Mouse (Mus musculus) neural tube, embryonic 12.5 days (tissue): ENCODE measurements around the gene Ccdc102a. TPM values are rescaled to one million over a fixed set of nuclear protein-coding genes. Genes with fewer than 3 reads are reported as not detected.
A peak's percentile ranks its signal among the peaks of the same experiment; 100 is the strongest.

Source experiments
- ATAC-seq: fragments of 200-750 bp; cut with Nextera tagmentation; 2 replicates; pipeline ENCODE4 v1.8.0; 2017; ENCODE audit warnings: low read depth, mild to moderate bottlenecking, moderate TSS enrichment, moderate library complexity; ENCODE audit not compliant: low FRiP score
- H3K27ac ChIP-seq: fragments of 300-500 bp; sonication (generic); 2 replicates; pipeline ENCODE4 v1.5.1; 2016
- H3K27me3 ChIP-seq: fragments of 300-500 bp; sonication (generic); replicated peaks from 2 replicates; pipeline ENCODE4 v1.6.1; 2016; ENCODE audit warnings: mild to moderate bottlenecking
- H3K36me3 ChIP-seq: fragments of 300-500 bp; sonication (generic); 2 replicates; pipeline ENCODE4 v1.6.1; 2016; ENCODE audit warnings: mild to moderate bottlenecking
- H3K4me1 ChIP-seq: fragments of 300-500 bp; sonication (generic); 2 replicates; pipeline ENCODE4 v1.6.1; 2016
- H3K4me2 ChIP-seq: fragments of 300-500 bp; sonication (generic); replicated peaks from 2 replicates; pipeline ENCODE4 v1.6.1; 2016; ENCODE audit warnings: mild to moderate bottlenecking
- H3K4me3 ChIP-seq: fragments of 300-500 bp; sonication (generic); 2 replicates; pipeline ENCODE4 v1.5.1; 2016
- H3K9ac ChIP-seq: fragments of 300-500 bp; sonication (generic); 2 replicates; pipeline ENCODE4 v1.6.1; 2016; ENCODE audit warnings: mild to moderate bottlenecking
- H3K9me3 ChIP-seq: fragments of 300-500 bp; sonication (generic); 2 replicates; pipeline ENCODE4 v1.6.1; 2016; ENCODE audit warnings: mild to moderate bottlenecking
- WGBS: fragments of 180-500 bp; shearing (Covaris S2); methylation state at CpG from one replicate; pipeline ENCODE4 v1.1.7; 2016; 5-methylcytosine and 5-hydroxymethylcytosine counted together
- polyA plus RNA-seq: library from polyadenylated mRNA; unstranded; fragments of >200 nt; fragmentation: Nextera tagmentation; extraction: Ambion mirVana; gene quantifications from 2 replicates; pipeline ENCODE4 v1.2.1, GENCODE M21; 2016

The Ccdc102a gene
- polyA plus RNA-seq, result 18.1 and 18.9 TPM in 2 replicates

DNA sequence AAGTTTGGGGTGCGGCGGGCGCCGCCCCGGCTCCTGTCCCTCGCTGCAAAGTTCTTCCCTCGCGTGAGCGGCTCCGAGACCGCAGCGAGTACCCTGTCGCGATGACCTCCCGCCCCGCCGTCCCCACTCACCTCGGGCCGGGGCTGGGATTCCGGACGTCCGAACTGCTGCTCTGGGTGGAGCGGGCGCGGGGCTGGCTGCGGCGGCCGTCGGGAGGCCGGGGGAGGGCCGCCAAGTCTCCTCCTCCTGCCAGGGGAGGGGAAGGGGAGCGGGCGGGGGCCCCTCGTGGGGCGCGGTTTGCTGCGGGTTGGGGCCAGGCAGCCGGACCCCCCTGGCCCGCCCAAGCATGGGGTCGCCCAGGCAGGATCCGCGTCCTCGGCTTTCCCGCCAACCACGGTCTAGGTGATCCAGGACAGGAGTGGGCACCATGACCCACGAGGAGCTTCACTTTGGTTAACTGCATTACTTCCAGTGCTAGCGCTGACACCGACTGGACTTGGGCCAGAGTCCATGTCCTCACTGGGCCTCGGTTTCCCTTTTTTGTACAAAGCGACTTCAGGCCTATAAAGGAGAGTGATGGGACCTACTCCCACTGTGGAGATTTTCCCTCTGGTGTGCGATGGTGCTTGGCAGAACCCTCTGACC lies at the start of gene Ccdc102a:
Ccdc102a (minus strand) TSS at position 248 of the 645 bp plus-strand sequence.
- H3K9me3 ChIP-seq, result no peaks in the 10 kb centered on the region
- peak within 1 kb of the TSS; percentile 88 for H3K4me2 ChIP-seq
- H3K9ac ChIP-seq, result peak within 1 kb of the TSS; percentile 66
- peak within 1 kb of the TSS; percentile 64 for H3K4me3 ChIP-seq
- H3K27ac ChIP-seq, result no peak within 1 kb of the TSS
- H3K27me3 ChIP-seq, result peaks cover 28% of the 10 kb centered on the region
- WGBS, result 3% methylated on average over 50 of the region's 51 CpGs
- peak; percentile 62 for ATAC-seq
- H3K36me3 ChIP-seq, result no peaks in the 10 kb centered on the region
- peaks cover 28% of the 10 kb centered on the region for H3K4me1 ChIP-seq

DNA sequence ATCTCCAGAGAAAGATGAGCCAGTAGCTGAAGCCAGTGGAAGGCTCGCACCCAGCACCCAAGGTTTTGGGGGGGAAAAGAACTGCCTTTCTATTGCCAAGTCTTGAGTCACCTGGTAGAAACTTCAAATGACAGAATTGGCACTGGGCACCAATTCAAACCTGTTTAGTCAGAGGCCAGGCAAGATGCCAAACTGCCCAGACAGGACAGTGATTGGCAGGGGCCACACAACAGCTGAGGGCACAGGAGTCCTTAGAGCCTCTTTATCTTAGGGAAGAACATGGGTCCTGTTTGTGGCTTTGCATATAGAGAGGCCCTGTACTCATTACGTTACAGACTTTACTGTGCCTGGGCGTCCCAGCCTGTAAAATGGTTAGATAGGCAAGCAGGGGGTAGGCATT lies 49.7 kb upstream of the Ccdc102a start:
- Histone ChIP-seq H3K27me3 (no peaks in the 10 kb centered on the region), H3K36me3 (no peaks in the 10 kb centered on the region), H3K4me3 (no peak overlapping the region), H3K4me1 (no peaks in the 10 kb centered on the region), H3K4me2 (no peak overlapping the region), H3K27ac (no peak overlapping the region), H3K9me3 (no peaks in the 10 kb centered on the region), H3K9ac (no peak overlapping the region)
- no peak for ATAC-seq
- 87% methylated on average over 3 of the region's 3 CpGs for WGBS

DNA sequence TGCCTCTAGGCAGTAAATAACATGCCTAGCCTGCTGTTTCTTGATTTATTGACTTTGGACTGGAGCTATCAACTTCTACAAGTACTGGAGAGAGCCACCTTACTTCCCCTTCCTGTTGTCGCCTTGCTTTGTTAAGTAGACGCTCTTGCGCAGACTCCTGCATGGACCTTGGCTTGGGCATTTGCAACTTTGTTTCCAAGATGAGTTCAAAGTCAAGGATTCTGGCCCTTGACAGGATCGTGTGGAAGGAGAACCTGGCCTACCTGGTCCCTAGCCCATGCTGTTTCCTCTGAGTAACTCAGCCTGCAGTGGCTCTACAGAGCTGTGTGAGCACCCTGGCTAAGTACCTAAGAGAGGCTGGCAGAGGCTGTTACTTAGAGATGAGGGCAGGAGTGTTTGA lies 49.2 kb upstream of the Ccdc102a start:
- Histone ChIP-seq H3K36me3 (no peaks in the 10 kb centered on the region), H3K27me3 (no peaks in the 10 kb centered on the region), H3K4me3 (no peak overlapping the region), H3K9me3 (no peaks in the 10 kb centered on the region), H3K27ac (no peak overlapping the region), H3K4me1 (no peaks in the 10 kb centered on the region), H3K9ac (no peak overlapping the region), H3K4me2 (no peak overlapping the region)
- ATAC-seq, result no peak
- WGBS, result 82% methylated on average over 4 of the region's 4 CpGs

DNA sequence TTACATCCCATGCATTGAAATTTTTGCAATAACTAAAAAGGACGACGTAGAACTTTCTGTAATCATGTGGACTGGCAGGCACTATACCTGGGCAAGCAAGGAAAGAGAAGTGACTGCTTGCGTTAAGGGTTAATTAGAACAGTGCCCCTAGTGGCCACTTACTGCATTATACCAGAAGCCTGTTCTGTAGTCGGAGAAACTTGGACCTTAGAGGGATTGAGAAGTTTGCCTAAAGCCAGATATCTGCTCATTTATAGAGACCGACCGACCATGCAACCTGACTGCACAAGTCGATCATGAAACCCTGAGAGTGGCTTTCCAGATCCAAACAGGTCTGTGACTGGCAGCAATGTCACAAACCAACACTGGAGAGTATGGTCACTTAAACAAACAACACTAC lies 48.7 kb upstream of the Ccdc102a start:
- no peak overlapping the region for H3K27ac ChIP-seq
- H3K4me1 ChIP-seq, result no peaks in the 10 kb centered on the region
- no peaks in the 10 kb centered on the region for H3K27me3 ChIP-seq
- H3K9ac ChIP-seq, result no peak overlapping the region
- no peak overlapping the region for H3K4me2 ChIP-seq
- 21% methylated on average over 7 of the region's 7 CpGs for WGBS
- ATAC-seq, result no peak
- no peak overlapping the region for H3K4me3 ChIP-seq
- no peaks in the 10 kb centered on the region for H3K36me3 ChIP-seq
- no peaks in the 10 kb centered on the region for H3K9me3 ChIP-seq

DNA sequence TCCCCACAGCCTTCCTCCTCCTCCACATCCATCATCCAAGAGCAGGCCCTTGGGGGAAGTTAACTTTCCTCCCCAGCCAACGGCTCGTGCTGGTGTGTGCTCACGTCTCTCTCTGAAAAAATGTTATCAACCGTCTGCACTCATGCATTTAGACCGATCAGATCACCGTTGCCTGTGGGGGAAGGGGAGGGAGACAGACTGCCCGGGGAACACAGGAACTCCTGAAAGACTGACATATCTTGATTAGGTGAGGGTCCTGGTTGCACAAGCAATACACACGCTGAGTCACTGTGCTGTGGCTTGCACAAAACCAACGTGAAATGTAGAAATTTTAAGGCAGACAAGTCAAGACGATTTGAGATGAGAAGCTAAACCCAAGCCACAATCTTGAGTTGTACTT lies 46.9 kb upstream of the Ccdc102a start:
- Histone ChIP-seq H3K36me3 (no peaks in the 10 kb centered on the region), H3K9ac (no peak overlapping the region), H3K4me1 (no peaks in the 10 kb centered on the region), H3K4me2 (no peak overlapping the region), H3K9me3 (no peaks in the 10 kb centered on the region), H3K27ac (no peak overlapping the region), H3K27me3 (no peaks in the 10 kb centered on the region), H3K4me3 (no peak overlapping the region)
- ATAC-seq, result no peak
- WGBS, result 61% methylated on average over 10 of the region's 10 CpGs

DNA sequence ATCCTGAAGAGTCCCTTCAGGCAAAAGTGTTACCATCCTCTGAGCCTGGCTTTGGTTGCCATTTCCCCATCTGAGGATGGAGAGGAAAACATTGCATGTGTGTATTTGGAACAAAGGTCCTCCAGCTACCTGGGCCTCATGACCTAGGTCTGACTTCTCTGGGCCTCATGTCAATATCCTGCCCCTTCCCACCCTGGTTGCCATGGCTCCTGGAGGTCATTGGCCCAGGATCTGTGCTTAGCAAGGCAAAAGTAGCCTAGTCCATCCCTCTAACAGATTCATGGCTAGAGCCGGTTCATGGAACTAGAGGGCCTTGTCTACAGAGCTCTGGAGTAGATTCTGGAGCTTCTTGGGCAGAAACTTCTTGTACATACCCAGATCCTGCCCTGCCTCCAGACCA lies 44.3 kb upstream of the Ccdc102a start:
- Histone ChIP-seq H3K27ac (no peak overlapping the region), H3K4me3 (no peak overlapping the region), H3K27me3 (no peaks in the 10 kb centered on the region), H3K36me3 (no peaks in the 10 kb centered on the region), H3K4me2 (no peak overlapping the region), H3K9me3 (no peaks in the 10 kb centered on the region), H3K9ac (no peak overlapping the region), H3K4me1 (no peaks in the 10 kb centered on the region)
- 74% methylated on average over 1 of the region's 1 CpGs for WGBS
- ATAC-seq, result no peak

DNA sequence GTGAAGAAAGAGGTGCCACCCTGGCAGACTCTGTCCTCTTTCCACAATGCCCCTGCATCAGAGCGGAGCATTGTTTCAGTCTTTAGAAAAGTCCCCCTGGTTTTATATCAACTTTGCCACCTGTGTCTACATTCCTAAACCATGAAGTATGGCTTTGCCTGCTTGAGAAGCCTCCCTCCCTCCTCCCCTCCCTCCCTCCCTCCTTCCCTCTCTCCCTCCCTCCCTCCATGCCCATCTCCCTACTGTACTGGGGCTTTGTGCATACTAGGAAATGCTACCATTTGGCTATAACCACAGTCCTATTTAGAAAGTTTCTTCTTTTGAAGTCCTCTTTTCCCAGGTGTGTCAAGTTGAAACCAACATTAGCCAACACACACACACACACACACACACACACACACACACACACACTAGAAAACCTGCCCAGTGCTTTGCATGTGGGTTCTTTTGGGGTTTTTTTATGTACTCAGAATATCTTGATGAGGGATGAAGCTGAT lies 38.2 kb upstream of the Ccdc102a start:
- no peak for ATAC-seq

DNA sequence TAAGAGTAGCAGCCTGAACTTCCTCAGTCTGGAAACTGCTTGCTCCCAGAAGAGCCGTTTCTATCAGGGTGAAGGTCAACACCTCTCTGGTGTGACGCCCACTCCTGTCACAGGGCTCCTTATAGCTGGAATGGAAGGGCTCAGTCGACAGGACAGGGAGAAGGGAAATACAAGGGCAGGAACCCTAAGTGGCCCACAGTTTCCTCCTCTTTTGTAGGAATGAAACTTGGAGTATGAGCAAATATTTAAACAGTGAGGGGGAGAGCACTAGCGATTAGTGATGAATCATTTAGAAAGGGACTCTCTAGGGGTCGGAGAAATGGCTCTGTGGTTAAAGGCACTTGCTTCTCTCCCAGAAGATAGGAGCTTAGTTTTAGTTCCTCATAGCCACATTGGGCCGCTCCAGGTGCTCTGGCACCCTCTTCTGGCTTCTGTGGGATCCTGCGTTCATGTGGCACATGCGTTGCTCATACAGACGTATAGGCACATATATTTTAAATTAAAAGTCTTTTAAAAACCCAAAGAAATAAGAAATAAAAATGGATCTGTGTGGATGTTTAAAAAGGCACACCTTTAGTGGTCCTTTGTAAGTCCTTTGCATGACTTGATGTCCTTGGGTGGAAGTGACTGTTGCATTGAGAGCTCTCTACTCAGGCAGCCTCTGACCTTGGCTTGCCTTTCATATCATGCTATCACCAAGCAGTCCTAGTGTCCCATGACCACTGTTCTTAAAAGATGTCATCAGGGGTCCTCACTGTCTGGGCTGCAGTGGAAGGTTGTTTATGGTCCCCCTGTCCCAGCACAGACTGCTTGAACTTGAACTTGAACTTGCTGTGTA lies 37.2 kb upstream of the Ccdc102a start:
- no peak for ATAC-seq
- Histone ChIP-seq H3K4me1 (no peaks in the 10 kb centered on the region), H3K27ac (no peak overlapping the region), H3K4me2 (no peak overlapping the region), H3K27me3 (no peaks in the 10 kb centered on the region), H3K4me3 (no peak overlapping the region), H3K9me3 (no peaks in the 10 kb centered on the region), H3K9ac (no peak overlapping the region), H3K36me3 (no peaks in the 10 kb centered on the region)
- 37% methylated on average over 9 of the region's 9 CpGs for WGBS

More for the DNA sequence above, 38.2 kb upstream of the Ccdc102a start:
- Histone ChIP-seq H3K27me3 (no peaks in the 10 kb centered on the region), H3K4me2 (no peak overlapping the region), H3K27ac (no peak overlapping the region), H3K36me3 (no peaks in the 10 kb centered on the region), H3K4me3 (no peak overlapping the region), H3K9ac (no peak overlapping the region), H3K4me1 (no peaks in the 10 kb centered on the region), H3K9me3 (no peaks in the 10 kb centered on the region)
- 85% methylated on average over 1 of the region's 1 CpGs for WGBS

DNA sequence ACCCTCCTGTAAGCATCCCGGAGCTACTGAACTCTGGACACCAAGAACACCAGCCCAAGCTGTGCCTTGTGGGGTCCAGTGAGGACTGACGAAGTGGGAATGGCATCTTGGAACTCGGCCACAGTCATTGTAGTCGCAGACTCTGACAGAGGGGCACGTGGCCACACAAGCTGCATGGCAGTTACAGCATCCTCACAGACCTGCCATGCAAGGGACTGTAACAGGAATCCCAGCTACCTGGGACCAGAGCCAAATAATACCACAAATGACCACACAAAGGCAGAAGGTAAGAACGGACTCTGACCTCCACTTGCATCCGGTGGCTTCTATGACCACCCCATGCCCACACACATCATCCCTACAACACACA lies 36.5 kb upstream of the Ccdc102a start:
- no peaks in the 10 kb centered on the region for H3K36me3 ChIP-seq
- WGBS, result 79% methylated on average over 7 of the region's 7 CpGs
- no peak overlapping the region for H3K4me3 ChIP-seq
- H3K27ac ChIP-seq, result no peak overlapping the region
- H3K27me3 ChIP-seq, result no peaks in the 10 kb centered on the region
- no peaks in the 10 kb centered on the region for H3K9me3 ChIP-seq
- H3K9ac ChIP-seq, result no peak overlapping the region
- no peaks in the 10 kb centered on the region for H3K4me1 ChIP-seq
- no peak overlapping the region for H3K4me2 ChIP-seq
- no peak for ATAC-seq

DNA sequence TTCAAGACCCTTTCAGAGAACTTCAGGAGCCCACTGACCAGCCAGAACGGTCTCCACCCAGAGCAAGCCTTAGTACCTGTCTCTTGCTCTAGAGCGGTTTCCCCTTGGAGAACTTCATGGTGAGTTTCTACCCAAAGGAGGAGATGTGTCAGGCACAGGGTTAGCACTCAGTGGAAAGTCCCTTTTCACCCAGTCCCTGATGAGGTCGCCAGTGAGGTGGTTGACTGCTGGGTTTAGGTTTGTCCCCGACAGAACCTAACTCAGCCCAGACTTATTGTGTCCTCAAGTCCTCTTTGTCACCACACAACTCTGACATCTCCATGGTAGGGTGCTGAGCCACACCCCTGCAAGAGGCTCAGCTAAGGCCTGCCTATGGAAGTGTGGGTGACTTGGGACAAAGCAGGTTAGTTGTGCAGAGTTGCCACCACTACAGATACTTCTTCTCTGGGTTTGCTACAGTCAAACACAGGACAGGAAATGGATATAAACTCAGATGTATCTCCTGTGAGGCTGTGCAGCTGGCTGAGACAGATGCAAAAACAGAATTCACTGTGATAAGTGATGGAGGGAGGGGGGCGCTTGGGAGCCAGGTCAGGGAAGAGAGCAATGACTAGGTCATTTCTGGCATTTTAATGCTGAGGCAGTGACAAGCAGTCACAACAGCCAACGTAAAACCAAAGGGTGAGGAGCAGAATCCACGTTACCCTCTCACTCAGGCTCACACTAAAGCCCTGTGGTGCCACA lies 35.9 kb upstream of the Ccdc102a start:
- Histone ChIP-seq H3K4me3 (no peak overlapping the region), H3K4me2 (no peak overlapping the region), H3K9me3 (no peaks in the 10 kb centered on the region), H3K36me3 (no peaks in the 10 kb centered on the region), H3K27ac (no peak overlapping the region), H3K9ac (no peak overlapping the region), H3K4me1 (no peaks in the 10 kb centered on the region), H3K27me3 (no peaks in the 10 kb centered on the region)
- no peak for ATAC-seq
- whole genome bisulfite sequencing, result 82% methylated on average over 7 of the region's 7 CpGs

DNA sequence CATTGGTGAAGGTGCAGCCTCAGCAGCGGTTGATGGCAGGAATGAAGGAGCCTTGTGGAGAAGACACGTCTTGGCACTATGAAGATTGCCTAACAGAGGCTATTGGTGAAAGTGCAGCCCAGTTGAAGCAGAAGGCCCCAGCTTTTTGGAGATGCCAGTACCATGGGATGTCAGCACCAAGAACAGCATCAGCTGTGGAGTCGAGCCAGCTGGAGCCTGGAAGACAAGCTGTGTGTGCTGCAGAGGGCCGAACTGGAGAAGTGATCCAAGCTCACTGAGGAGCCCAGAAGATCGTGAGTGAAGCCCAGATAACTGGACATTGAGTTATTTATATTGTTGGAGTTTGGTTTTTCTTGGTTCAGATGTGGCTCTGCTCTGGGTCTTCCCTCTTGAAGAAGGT lies 34.2 kb upstream of the Ccdc102a start:
- Histone ChIP-seq H3K4me2 (no peak overlapping the region), H3K9ac (no peak overlapping the region), H3K9me3 (no peaks in the 10 kb centered on the region), H3K27me3 (no peaks in the 10 kb centered on the region), H3K36me3 (no peaks in the 10 kb centered on the region), H3K4me3 (no peak overlapping the region), H3K27ac (no peak overlapping the region), H3K4me1 (no peaks in the 10 kb centered on the region)
- no peak for ATAC-seq
- 85% methylated on average over 5 of the region's 5 CpGs for WGBS

DNA sequence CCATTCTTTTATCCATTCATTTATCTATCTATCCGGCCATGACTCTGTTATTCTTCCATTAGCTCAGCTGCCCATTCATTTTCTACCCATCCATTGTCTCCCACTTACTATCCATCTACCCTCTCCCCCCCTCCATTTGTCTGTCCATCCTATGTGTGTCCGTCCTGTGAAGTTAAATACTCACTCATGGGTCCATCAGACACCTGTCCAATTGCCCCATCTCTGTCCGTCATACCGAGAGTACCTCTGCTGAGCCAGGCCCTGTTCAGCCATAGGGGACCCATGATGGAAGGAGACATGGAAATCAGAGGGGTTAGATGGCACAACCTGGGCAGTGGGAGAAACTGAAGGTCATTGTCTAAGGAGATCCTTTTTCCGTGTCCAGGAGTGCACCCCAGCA lies 32.6 kb upstream of the Ccdc102a start:
- no peak overlapping the region for H3K4me2 ChIP-seq
- H3K9ac ChIP-seq, result no peak overlapping the region
- 0 out of 2 replicates have a peak, but pooled peaks have one; percentile 22 for ATAC-seq
- no peaks in the 10 kb centered on the region for H3K4me1 ChIP-seq
- no peak overlapping the region for H3K4me3 ChIP-seq
- no peaks in the 10 kb centered on the region for H3K36me3 ChIP-seq
- no peaks in the 10 kb centered on the region for H3K27me3 ChIP-seq
- no peak overlapping the region for H3K27ac ChIP-seq
- 76% methylated on average over 5 of the region's 5 CpGs for WGBS
- no peaks in the 10 kb centered on the region for H3K9me3 ChIP-seq
